Mouse (Mus musculus) limb, embryonic 12.5 days (tissue): ENCODE results near the gene Gm20388. TPM values are rescaled to one million over a fixed set of nuclear protein-coding genes. Genes with fewer than 3 reads are reported as not detected.
A peak's percentile ranks its signal among the peaks of the same experiment; 100 is the strongest.

Source experiments
- ATAC-seq: fragments of 200-750 bp; cut with Nextera tagmentation; 2 replicates; pipeline ENCODE4 v1.8.0; 2017; ENCODE audit warnings: low read depth, moderate TSS enrichment; ENCODE audit not compliant: insufficient number of reproducible peaks, insufficient read depth, low FRiP score, low TSS enrichment
- H3K27ac ChIP-seq: fragments of 300-500 bp; sonication (generic); 2 replicates; pipeline ENCODE4 v1.5.1; 2016; ENCODE audit warnings: mild to moderate bottlenecking, moderate library complexity
- H3K27me3 ChIP-seq: fragments of 300-500 bp; sonication (generic); 2 replicates; pipeline ENCODE4 v1.6.1; 2016; ENCODE audit warnings: mild to moderate bottlenecking, moderate library complexity
- H3K36me3 ChIP-seq: fragments of 300-500 bp; sonication (generic); 2 replicates; pipeline ENCODE4 v1.6.1; 2016; ENCODE audit warnings: mild to moderate bottlenecking, moderate library complexity
- H3K4me1 ChIP-seq: fragments of 300-500 bp; sonication (generic); replicated peaks from 2 replicates; pipeline ENCODE4 v1.6.1; 2016
- H3K4me2 ChIP-seq: fragments of 300-500 bp; sonication (generic); 2 replicates; pipeline ENCODE4 v1.6.1; 2016; ENCODE audit warnings: mild to moderate bottlenecking, moderate library complexity
- H3K4me3 ChIP-seq: fragments of 300-500 bp; sonication (generic); replicated peaks from 2 replicates; pipeline ENCODE4 v1.5.1; 2016; ENCODE audit warnings: mild to moderate bottlenecking
- H3K9ac ChIP-seq: fragments of 300-500 bp; sonication (generic); replicated peaks from 2 replicates; pipeline ENCODE4 v1.6.1; 2016; ENCODE audit warnings: mild to moderate bottlenecking, moderate library complexity
- H3K9me3 ChIP-seq: fragments of 300-500 bp; sonication (generic); 2 replicates; pipeline ENCODE4 v1.6.1; 2016; ENCODE audit warnings: mild to moderate bottlenecking, moderate library complexity
- WGBS: fragments of 180-500 bp; shearing (Covaris S2); methylation state at CpG from one replicate; pipeline ENCODE4 v1.1.7; 2016; 5-methylcytosine and 5-hydroxymethylcytosine counted together
- polyA plus RNA-seq: library from polyadenylated mRNA; unstranded; fragments of >200 nt; fragmentation: Nextera tagmentation; extraction: Ambion mirVana; gene quantifications from 2 replicates; pipeline ENCODE4 v1.2.1, GENCODE M21; 2016

Gm20388 gene
- polyA plus RNA-seq, 1 experiment from 2014 or later: not detected

DNA sequence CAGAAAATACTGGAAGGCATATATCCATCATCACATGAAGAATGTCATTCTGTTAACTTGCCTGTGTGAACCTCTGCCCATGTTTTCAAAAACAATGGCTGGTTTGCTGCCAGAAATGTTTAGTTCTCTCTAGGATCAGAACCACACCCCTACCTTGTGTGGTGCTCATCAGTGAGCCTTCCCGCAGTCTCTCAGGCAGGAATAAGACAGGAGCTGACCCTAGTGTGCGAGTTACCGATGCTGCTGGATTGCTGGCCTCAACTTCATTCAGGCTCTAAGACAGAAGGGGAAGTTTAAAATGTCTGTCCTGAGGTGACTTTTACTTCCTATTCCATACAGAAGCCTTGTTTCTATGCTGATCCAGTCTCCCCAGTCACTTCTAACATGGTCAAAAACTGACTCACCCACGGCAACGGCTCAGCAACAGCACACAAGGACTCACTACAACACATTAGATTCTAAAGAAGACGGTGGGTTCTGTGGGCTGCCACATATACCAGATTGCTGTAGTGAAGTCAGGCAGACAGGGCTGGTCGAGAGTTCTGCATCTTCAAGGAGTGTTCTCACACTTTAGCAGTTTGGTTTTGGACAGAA is 3018.1 kb downstream of the Gm20388 start:
- Histone ChIP-seq H3K4me2 (no peak overlapping the region), H3K4me3 (no peak overlapping the region), H3K4me1 (peaks cover 7% of the 10 kb centered on the region), H3K36me3 (peaks cover 8% of the 10 kb centered on the region; the same call in 1 of the 2 replicates), H3K9me3 (no peaks in the 10 kb centered on the region), H3K27ac (no peak overlapping the region), H3K27me3 (no peaks in the 10 kb centered on the region), H3K9ac (no peak overlapping the region)
- WGBS: 91% methylated on average over 7 of the region's 7 CpGs
- ATAC-seq: no peak

DNA sequence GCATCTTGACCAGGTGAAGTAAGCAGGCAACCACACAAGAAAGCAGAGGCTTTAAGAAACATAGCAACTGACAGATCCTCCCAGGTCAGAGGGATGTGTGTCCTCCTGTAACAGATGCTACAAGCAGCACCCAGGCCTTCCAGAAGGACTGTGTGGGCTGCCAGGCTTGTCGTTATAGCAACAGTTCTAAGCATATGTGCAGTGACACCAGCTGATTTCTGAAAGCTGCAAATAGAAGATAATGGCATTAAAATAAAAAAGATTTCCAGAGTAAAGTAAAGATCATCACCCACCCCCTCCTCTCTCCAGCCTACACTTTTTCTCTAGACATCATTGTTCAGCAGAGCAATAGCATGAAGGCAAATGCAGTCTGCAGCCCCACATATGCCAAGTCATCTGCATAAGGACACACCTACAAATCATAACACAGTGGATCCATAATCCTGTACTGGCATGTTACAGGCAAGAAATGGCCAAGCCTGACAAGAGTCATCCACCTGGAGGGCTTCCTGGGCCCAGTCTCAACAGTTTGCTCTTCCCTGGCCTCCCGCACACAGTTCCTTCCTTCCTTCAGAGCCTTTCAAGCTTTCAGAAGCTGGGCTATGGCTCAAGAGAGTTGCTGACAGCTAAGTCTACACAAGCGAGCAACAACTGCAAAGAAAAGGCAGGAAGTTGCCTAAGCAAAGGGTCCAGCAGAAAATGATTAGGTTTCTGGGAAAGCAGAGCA is 3021.4 kb downstream of the Gm20388 start:
- Histone ChIP-seq H3K9ac (no peak overlapping the region), H3K4me3 (no peak overlapping the region), H3K27ac (0 out of 2 replicates have a peak overlapping the region, but pooled peaks have one; percentile 18), H3K36me3 (peaks cover 5% of the 10 kb centered on the region; the same call in 1 of the 2 replicates), H3K9me3 (no peaks in the 10 kb centered on the region), H3K4me2 (no peak overlapping the region), H3K27me3 (no peaks in the 10 kb centered on the region), H3K4me1 (0 out of 2 replicates have a peak, but pooled peaks cover 8% of the 10 kb centered on the region)
- ATAC-seq: no peak
- 67% methylated on average over 3 of the region's 3 CpGs for WGBS

DNA sequence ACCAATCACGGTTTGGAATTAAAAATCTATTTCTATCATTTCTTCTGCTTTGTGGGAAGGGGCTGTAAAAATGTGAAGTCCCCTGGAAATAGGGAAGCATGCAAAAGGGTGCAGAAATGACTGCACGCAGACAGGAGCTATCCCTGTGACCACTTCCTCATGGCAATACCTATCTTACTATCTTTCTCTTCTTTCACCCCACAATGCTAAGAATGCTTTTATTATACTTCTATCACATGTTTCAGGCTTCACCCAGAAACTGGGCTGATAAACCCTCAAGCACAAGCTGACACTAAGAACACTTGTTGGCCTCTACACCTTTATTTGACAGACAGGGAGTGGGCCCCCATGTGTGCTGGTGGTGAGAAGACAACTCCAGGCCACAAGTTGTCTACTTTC is 3021.9 kb downstream of the Gm20388 start:
- H3K9me3 ChIP-seq: no peaks in the 10 kb centered on the region
- WGBS: 85% methylated on average over 2 of the region's 2 CpGs
- peaks cover 3% of the 10 kb centered on the region; the same call in 1 of the 2 replicates for H3K36me3 ChIP-seq
- no peak overlapping the region for H3K4me2 ChIP-seq
- H3K4me3 ChIP-seq: no peak overlapping the region
- 0 out of 2 replicates have a peak, but pooled peaks cover 10% of the 10 kb centered on the region for H3K4me1 ChIP-seq
- no peak overlapping the region for H3K9ac ChIP-seq
- ATAC-seq: no peak
- H3K27ac ChIP-seq: no peak overlapping the region
- H3K27me3 ChIP-seq: no peaks in the 10 kb centered on the region

DNA sequence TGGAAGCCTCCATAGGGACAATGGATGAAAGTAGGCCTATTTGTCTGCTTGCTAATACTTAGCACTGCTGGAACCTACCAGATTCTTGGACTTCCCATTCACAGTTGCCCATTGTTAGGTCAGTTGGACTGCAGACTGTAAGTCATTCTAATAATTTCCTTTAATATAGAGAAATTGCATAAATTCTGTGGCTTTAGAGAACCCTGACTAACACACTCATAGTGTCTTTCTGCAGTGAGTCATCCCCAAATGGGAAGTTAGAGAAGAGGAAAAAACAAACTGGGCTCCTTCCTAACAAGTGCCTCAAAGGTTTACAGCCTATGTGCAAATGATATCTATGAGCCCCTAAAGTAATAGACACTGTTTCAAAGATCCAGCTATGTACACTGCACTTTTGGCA is 3023.3 kb downstream of the Gm20388 start:
- Histone ChIP-seq H3K36me3 (peaks cover 3% of the 10 kb centered on the region; the same call in 1 of the 2 replicates), H3K27me3 (no peaks in the 10 kb centered on the region), H3K4me2 (no peak overlapping the region), H3K9ac (no peak overlapping the region), H3K4me3 (no peak overlapping the region), H3K4me1 (peaks cover 23% of the 10 kb centered on the region; the same call in 1 of the 2 replicates), H3K9me3 (no peaks in the 10 kb centered on the region), H3K27ac (no peak overlapping the region)
- ATAC-seq: no peak

DNA sequence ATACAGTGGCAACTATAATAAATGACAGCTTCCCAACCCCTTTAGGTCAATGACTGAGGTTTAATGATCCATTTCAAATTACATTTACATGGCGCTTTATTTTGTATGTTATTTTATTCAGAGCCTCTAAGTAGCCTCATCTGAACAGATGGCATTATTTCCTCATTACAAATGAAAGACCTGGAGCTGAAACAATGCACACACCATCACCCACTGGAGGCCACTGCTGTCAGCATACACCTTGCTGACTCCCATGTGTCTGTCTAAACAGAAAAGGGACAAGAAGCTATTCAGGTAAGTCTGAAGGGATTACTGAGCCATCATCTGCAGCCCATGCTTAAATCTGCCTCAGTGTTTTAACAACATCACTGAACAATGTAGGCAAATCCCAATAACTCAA is 3024.5 kb downstream of the Gm20388 start:
- peaks cover 23% of the 10 kb centered on the region for H3K4me1 ChIP-seq
- no peak for ATAC-seq
- H3K27ac ChIP-seq: no peak overlapping the region
- no peaks in the 10 kb centered on the region for H3K9me3 ChIP-seq
- H3K9ac ChIP-seq: no peak overlapping the region
- no peaks in the 10 kb centered on the region for H3K27me3 ChIP-seq
- H3K4me3 ChIP-seq: no peak overlapping the region
- H3K36me3 ChIP-seq: peaks cover 3% of the 10 kb centered on the region; the same call in 1 of the 2 replicates
- no peak overlapping the region for H3K4me2 ChIP-seq
- WGBS: 85% methylated on average over 1 of the region's 1 CpGs

DNA sequence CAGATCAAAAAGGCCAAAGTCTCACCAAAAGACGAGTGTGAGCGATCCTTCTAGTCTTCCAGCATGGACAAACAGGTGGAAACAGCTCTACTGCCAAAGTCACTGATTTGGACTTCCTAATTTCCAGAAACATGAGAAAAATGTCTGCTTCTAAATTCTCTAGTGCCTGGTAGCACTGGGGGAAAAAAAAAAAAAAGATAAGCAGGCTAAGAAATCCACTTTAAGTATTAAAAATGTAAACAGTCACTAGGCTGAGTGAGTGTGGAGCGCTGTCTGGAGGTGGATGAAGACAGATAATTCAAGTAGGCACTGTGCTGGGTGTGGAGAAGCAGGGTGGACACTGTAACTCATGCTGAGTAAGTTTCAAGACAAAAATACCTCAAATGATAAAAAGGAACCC is 3025.3 kb downstream of the Gm20388 start:
- no peaks in the 10 kb centered on the region for H3K27me3 ChIP-seq
- H3K9me3 ChIP-seq: no peaks in the 10 kb centered on the region
- no peak overlapping the region for H3K4me2 ChIP-seq
- H3K27ac ChIP-seq: no peak overlapping the region
- peaks cover 23% of the 10 kb centered on the region for H3K4me1 ChIP-seq
- H3K36me3 ChIP-seq: peaks cover 3% of the 10 kb centered on the region; the same call in 1 of the 2 replicates
- no peak for ATAC-seq
- H3K4me3 ChIP-seq: no peak overlapping the region
- WGBS: 87% methylated on average over 3 of the region's 3 CpGs
- H3K9ac ChIP-seq: no peak overlapping the region

DNA sequence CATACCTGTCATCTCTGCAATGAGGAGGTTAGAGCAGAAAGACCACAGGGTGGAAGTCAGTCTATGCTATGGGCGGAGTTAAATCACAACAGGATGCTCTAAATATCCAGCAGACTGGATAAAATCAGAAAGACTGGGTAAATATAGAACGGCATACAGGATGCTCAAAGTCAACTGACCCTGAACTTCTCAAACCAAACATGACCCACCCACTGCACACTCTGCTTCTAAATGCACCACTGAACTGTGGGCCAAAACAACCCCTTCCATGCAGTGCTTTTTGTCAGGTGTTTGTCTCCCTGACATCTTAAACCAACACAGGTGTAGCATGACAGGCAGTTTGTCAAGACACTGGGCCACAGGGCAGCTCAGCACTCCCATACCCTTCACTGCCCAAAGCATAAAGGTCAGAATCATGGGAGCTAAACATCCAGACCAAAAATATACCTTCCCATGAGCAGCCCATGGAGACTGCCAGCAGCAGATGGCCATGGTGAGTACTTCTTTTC is 3027.0 kb downstream of the Gm20388 start:
- ATAC-seq: no peak
- Histone ChIP-seq H3K9ac (no peak overlapping the region), H3K4me3 (no peak overlapping the region), H3K27me3 (no peaks in the 10 kb centered on the region), H3K36me3 (peaks cover 3% of the 10 kb centered on the region; the same call in 1 of the 2 replicates), H3K27ac (no peak overlapping the region), H3K4me1 (peaks cover 23% of the 10 kb centered on the region), H3K4me2 (no peak overlapping the region), H3K9me3 (no peaks in the 10 kb centered on the region)
- 88% methylated on average over 2 of the region's 2 CpGs for WGBS

DNA sequence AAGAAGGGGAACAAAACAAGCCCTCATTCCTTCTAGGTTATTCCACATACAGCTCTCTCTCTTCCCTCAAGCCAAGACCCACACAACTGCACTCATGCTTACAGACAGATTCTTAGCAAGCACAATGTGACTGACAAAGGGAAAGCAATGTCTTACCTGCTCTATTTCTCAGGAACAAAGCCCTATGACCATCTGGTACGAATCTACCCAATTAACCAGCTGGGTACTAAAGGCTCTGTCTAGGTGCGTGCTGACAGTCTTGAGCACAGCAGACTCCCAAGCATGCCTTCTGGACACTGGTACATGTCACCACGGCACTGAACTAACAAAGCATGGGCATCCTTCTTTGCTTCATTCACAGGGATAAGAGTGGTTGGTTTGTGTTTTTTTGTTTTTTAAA is 3027.5 kb downstream of the Gm20388 start:
- no peak for ATAC-seq
- Histone ChIP-seq H3K27ac (no peak overlapping the region), H3K4me3 (no peak overlapping the region), H3K36me3 (peaks cover 3% of the 10 kb centered on the region; the same call in 1 of the 2 replicates), H3K9ac (no peak overlapping the region), H3K4me1 (peaks cover 23% of the 10 kb centered on the region), H3K9me3 (no peaks in the 10 kb centered on the region), H3K4me2 (no peak overlapping the region), H3K27me3 (no peaks in the 10 kb centered on the region)
- 51% methylated on average over 3 of the region's 3 CpGs for WGBS

DNA sequence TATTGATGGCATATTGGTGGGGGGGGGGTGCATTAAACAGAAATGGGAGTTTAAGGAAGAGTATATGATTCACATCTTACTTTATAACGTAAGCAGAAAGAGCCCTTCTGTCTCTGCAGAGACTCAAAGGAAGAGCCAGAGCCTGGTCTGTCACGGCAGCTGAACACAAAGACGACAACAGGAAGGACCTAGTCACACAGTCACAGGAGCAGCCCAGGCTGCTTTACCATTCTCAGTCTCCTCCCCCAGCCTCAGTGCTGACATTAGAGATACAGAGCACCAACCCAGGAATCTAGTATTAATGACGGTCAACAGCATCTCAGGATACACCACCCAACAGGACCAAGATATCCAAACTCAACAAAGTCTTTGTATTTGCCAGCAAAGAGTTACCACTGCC is 3027.9 kb downstream of the Gm20388 start:
- H3K27ac ChIP-seq: no peak overlapping the region
- H3K9ac ChIP-seq: no peak overlapping the region
- ATAC-seq: no peak
- no peak overlapping the region for H3K4me2 ChIP-seq
- no peaks in the 10 kb centered on the region for H3K9me3 ChIP-seq
- H3K4me3 ChIP-seq: no peak overlapping the region
- no peaks in the 10 kb centered on the region for H3K36me3 ChIP-seq
- H3K27me3 ChIP-seq: no peaks in the 10 kb centered on the region
- H3K4me1 ChIP-seq: peaks cover 23% of the 10 kb centered on the region
- WGBS: 56% methylated on average over 4 of the region's 4 CpGs

DNA sequence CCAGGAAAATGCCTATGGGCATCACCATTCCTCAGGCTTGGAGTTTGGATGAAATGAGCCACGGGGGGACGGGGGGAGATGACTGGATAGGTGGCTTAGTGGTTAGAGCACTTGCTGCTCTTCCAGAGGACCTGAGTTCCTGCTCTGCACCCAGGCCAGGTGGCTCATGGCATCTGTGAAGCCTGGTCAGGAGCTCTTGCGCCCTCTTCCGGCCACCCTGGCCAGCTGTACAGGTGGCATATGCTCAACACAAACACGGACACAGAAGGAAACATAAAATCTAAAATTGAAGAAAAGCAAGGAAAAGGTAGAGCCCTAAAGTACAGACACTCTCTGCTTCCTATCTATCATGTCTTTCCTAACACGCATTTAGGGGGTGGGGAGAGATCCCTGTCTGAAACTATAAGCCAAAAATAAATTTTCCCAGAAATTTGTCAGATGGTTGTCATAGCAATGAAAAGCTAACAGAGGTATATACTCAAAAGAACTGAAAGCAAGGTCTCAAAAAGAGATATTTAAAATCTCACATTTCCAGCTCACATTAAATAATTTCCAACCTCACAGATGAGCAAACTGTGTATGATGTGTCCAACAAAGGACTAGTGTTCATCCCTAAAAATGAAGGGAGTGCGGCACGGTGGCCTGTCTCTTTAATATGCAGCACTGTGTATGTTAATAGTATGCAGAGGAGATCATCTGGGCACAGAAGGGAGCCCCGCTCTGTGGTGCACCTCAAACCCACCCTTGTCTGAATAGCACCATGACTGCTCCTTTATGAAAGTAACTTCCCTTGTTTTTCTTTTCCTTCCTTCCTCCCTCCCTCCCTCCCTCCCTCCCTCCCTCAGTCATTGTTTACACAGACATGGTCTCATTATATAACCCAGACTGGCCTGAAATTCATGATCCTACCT is 3032.4 kb downstream of the Gm20388 start:
- Histone ChIP-seq H3K9me3 (no peaks in the 10 kb centered on the region), H3K4me2 (no peak overlapping the region), H3K9ac (no peak overlapping the region), H3K4me1 (peaks cover 17% of the 10 kb centered on the region), H3K36me3 (no peaks in the 10 kb centered on the region), H3K27ac (no peak overlapping the region), H3K27me3 (no peaks in the 10 kb centered on the region), H3K4me3 (no peak overlapping the region)
- WGBS: 82% methylated on average over 9 of the region's 9 CpGs
- no peak for ATAC-seq

DNA sequence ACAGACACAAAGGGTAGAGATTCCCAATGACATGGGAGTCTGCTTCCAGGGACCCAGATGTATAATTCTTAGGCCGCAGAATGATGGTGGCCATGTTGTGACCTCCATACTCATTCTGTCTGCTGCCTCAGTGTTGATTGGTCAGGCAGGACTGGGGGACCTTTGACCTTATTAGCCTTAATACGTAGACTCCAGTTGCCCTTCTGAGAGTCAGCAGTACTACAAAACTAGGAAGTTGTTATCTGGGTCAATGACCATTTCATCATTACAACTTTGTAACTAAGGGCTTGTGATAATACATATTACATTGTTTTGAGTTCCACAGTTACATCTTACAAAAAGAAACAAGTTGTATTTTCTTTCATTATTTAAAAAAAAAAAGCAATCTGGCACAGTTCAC is 3035.1 kb downstream of the Gm20388 start:
- Histone ChIP-seq H3K4me1 (peaks cover 17% of the 10 kb centered on the region), H3K9ac (no peak overlapping the region), H3K27ac (no peak overlapping the region), H3K9me3 (no peaks in the 10 kb centered on the region), H3K4me3 (no peak overlapping the region), H3K4me2 (no peak overlapping the region), H3K36me3 (no peaks in the 10 kb centered on the region), H3K27me3 (no peaks in the 10 kb centered on the region)
- 84% methylated on average over 2 of the region's 2 CpGs for WGBS
- no peak for ATAC-seq
